Comparison of ENCODE assay signal across 8 mouse cellular contexts in the genomic region with DNA sequence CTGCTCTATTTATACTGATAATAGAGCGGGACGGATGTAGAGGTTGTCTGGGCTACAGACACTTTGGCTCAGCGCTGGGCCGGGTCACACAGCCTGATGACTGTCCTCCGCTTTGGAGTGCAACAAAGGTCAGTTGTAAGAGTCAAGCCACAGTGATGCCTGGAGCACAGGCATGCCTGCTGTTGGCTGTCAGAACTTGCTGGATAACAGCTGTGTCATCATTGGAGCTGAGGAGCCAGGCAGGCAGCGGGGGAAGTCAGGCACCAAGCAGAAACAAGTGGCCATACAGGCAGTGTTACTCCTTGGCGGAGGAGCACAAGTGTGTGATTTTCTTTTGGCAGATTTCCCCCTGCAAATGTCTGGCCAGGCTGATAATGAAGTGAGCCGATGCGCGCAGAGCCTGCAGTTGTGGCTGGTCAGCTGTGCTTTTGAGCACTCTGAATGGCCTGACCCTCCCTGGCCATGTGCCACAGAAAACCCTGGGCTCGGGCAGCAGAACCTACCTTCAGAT. TPM values are rescaled to one million over a fixed set of nuclear protein-coding genes. Genes with fewer than 3 reads are reported as not detected.
DNase-seq lines count a peak whose midpoint lies in the region; ATAC-seq and TF ChIP-seq lines count a peak whose summit lies in the region.

No protein-coding gene starts in this region.

- ATAC-seq in intestine, embryonic 14.5 days (replicated peaks; ENCODE audit: low FRiP score, low TSS enrichment, low read depth): 0 out of 2 replicates have a peak, but pooled peaks have one; percentile 10
- ATAC-seq in intestine, postnatal 0 days: no peak
- ATAC-seq in neural tube, embryonic 15.5 days (ENCODE audit: low FRiP score): peak; percentile 42; the same call in 1 of the 2 replicates

- H3K36me3 ChIP-seq in intestine, embryonic 14.5 days (ENCODE audit: control insufficient read depth, insufficient read depth, low read length): no peaks in the 10 kb centered on the region
- 0 out of 2 replicates have a peak, but pooled peaks cover 5% of the 10 kb centered on the region for H3K36me3 ChIP-seq in intestine, postnatal 0 days (ENCODE audit: control insufficient read depth, insufficient read depth)
- H3K36me3 ChIP-seq in liver, adult 2 months (ENCODE audit: control insufficient read depth, insufficient read depth, low read length): no peaks in the 10 kb centered on the region
- no peaks in the 10 kb centered on the region for H3K36me3 ChIP-seq in neural tube, embryonic 15.5 days

- H3K9ac ChIP-seq in intestine, embryonic 14.5 days (ENCODE audit: low read length): no peak overlapping the region
- H3K9ac ChIP-seq in intestine, postnatal 0 days (ENCODE audit: low read depth, low read length): no peak overlapping the region
- no peak overlapping the region for H3K9ac ChIP-seq in liver, adult 2 months (ENCODE audit: low read depth, low read length)
- H3K9ac ChIP-seq in neural tube, embryonic 15.5 days (replicated peaks): no peak overlapping the region

- H3K27ac ChIP-seq in intestine, embryonic 14.5 days (ENCODE audit: low read depth): peak overlapping the region; percentile 20; the same call in 1 of the 2 replicates
- H3K27ac ChIP-seq in intestine, postnatal 0 days (ENCODE audit: low read depth, low read length): no peak overlapping the region
- no peak overlapping the region for H3K27ac ChIP-seq in liver, adult 2 months (replicated peaks; ENCODE audit: insufficient read depth, low read depth, low read length)
- peak overlapping the region; percentile 58 for H3K27ac ChIP-seq in neural tube, embryonic 15.5 days (replicated peaks)

- no peak overlapping the region for H3K4me3 ChIP-seq in intestine, embryonic 14.5 days (ENCODE audit: low read depth, low read length)
- no peak overlapping the region for H3K4me3 ChIP-seq in intestine, postnatal 0 days (ENCODE audit: low read depth, low read length)
- H3K4me3 ChIP-seq in liver, adult 2 months (ENCODE audit: insufficient read depth, low read depth, low read length): no peak overlapping the region
- H3K4me3 ChIP-seq in neural tube, embryonic 15.5 days (replicated peaks): no peak overlapping the region

- TF ChIP-seq POLR2A in liver, adult 2 months (IDR thresholded peaks at IDR 0.05; ENCODE audit: extremely low read depth, insufficient read depth, low read length): no peak

- no peaks in the 10 kb centered on the region for H3K9me3 ChIP-seq in intestine, embryonic 14.5 days (ENCODE audit: control insufficient read depth, low read length)
- H3K9me3 ChIP-seq in intestine, postnatal 0 days (ENCODE audit: control insufficient read depth): no peaks in the 10 kb centered on the region
- no peaks in the 10 kb centered on the region for H3K9me3 ChIP-seq in neural tube, embryonic 15.5 days (replicated peaks)

- no peaks in the 10 kb centered on the region for H3K27me3 ChIP-seq in intestine, embryonic 14.5 days (replicated peaks; ENCODE audit: control insufficient read depth, insufficient read depth, low read length)
- no peaks in the 10 kb centered on the region for H3K27me3 ChIP-seq in intestine, postnatal 0 days (replicated peaks; ENCODE audit: control insufficient read depth, insufficient read depth, low read length)
- no peaks in the 10 kb centered on the region for H3K27me3 ChIP-seq in liver, adult 2 months (ENCODE audit: control insufficient read depth, insufficient read depth, low read length)
- no peaks in the 10 kb centered on the region for H3K27me3 ChIP-seq in neural tube, embryonic 15.5 days (replicated peaks)

- 34% methylated on average over 11 of the region's 11 CpGs for WGBS in intestine, embryonic 14.5 days
- 53% methylated on average over 11 of the region's 11 CpGs for WGBS in intestine, postnatal 0 days
- 57% methylated on average over 11 of the region's 11 CpGs for WGBS in liver, adult 2 months
- 58% methylated on average over 11 of the region's 11 CpGs for WGBS in neural tube, embryonic 15.5 days

- H3K4me2 ChIP-seq in intestine, embryonic 14.5 days (ENCODE audit: low read length): no peak overlapping the region
- no peak overlapping the region for H3K4me2 ChIP-seq in intestine, postnatal 0 days (replicated peaks; ENCODE audit: low read depth)
- H3K4me2 ChIP-seq in neural tube, embryonic 15.5 days: no peak overlapping the region

- TF ChIP-seq CTCF in intestine, postnatal 0 days (IDR thresholded peaks at IDR 0.05; ENCODE audit: low read depth): no peak
- TF ChIP-seq CTCF in liver, adult 2 months (IDR thresholded peaks at IDR 0.05; ENCODE audit: low read depth, low read length): no peak

- peaks cover 48% of the 10 kb centered on the region for H3K4me1 ChIP-seq in intestine, embryonic 14.5 days (replicated peaks; ENCODE audit: control insufficient read depth, insufficient read depth, low read length)
- no peaks in the 10 kb centered on the region; the same call in 1 of the 2 replicates for H3K4me1 ChIP-seq in intestine, postnatal 0 days (replicated peaks; ENCODE audit: control insufficient read depth, insufficient read depth, low read length)
- H3K4me1 ChIP-seq in liver, adult 2 months (ENCODE audit: control insufficient read depth, insufficient read depth, low read length): peaks cover 15% of the 10 kb centered on the region
- peaks cover 44% of the 10 kb centered on the region for H3K4me1 ChIP-seq in neural tube, embryonic 15.5 days

- DNase-seq in intestine, embryonic 14.5 days (ENCODE audit: low spot score): peak; percentile 65
- DNase-seq in embryo, embryonic 10 days (ENCODE audit: low spot score): peak; percentile 72
- peak; percentile 98 for DNase-seq in heart, adult 11 months
- peak; percentile 74 for DNase-seq in kidney, adult 11 months
- DNase-seq in liver, adult 2 months (ENCODE audit: extremely low read depth, low read depth, low spot score): peak; percentile 51
- DNase-seq in natural killer cell, adult 2 months (ENCODE audit: low spot score in 2 of 2): no peak

- no peaks in the 10 kb centered on the region for H3K79me2 ChIP-seq in liver, adult 2 months (ENCODE audit: control insufficient read depth, insufficient read depth, low read length)

RNA-seq across cellular contexts. Expression of gene Umps, which starts 25.5 kb away (rescaled TPM):
- 71.5 and 76.5 TPM in 2 replicates for polyA plus RNA-seq in intestine, embryonic 14.5 days (2014; fragmentation: Nextera tagmentation; extraction: Ambion mirVana)
- 12.4 and 13.1 TPM in 2 replicates for polyA plus RNA-seq in intestine, postnatal 0 days (2015; fragmentation: Nextera tagmentation; extraction: Ambion mirVana)
- 25.4 and 26.5 TPM in 2 replicates for total RNA-seq in liver, adult 2 months (2014; rRNA removed)
- polyA plus RNA-seq in liver, adult 2 months (2012; rRNA removed): 12.9 and 14.9 TPM in 2 replicates
- polyA plus RNA-seq in neural tube, embryonic 15.5 days (2015; fragmentation: Nextera tagmentation; extraction: Ambion mirVana): 22.8 and 32.5 TPM in 2 replicates

Comparison
In these comparisons a context has a peak if more than half of its experiments do, and no peak if none do; other contexts are left out.
1. H3K27ac ChIP-seq: peak in intestine, embryonic 14.5 days (single experiment) and neural tube, embryonic 15.5 days (single experiment); none in intestine, postnatal 0 days (single experiment) and liver, adult 2 months (single experiment).
2. DNase-seq: peak in intestine, embryonic 14.5 days (single experiment), embryo, embryonic 10 days (single experiment), heart, adult 11 months (single experiment), kidney, adult 11 months (single experiment) and liver, adult 2 months (single experiment); none in natural killer cell, adult 2 months (0 of 2).